Mouse (Mus musculus): ENCODE data around the gene Unk. TPM values are rescaled to one million over a fixed set of nuclear protein-coding genes. Genes with fewer than 3 reads are reported as not detected.

Unk gene
- polyA plus RNA-seq, 1 experiment from 2014 or later = 44.4 TPM

GRCm38 (mm10) chr11:116023771-116024355 lies 6.3 kb upstream of the Unk start:
- DNase-seq (peak; percentile 81), ATAC-seq (ENCODE audit: insufficient read depth) (peak; percentile 67)
- Histone ChIP-seq H3K36me3 (ENCODE audit: insufficient read depth) (peaks cover 22% of the 10 kb centered on the region), H3K27ac (ENCODE audit: low read depth) (peak overlapping the region; percentile 100), H3K9me3 (ENCODE audit: low read depth, low read length) (no peaks in the 10 kb centered on the region), H3K9ac (peak overlapping the region; percentile 99), H3K27me3 (ENCODE audit: insufficient read depth, low read length) (no peaks in the 10 kb centered on the region), H3K4me2 (peak overlapping the region; percentile 58), H3K4me1 (ENCODE audit: insufficient read depth) (0 out of 2 replicates have a peak, but pooled peaks cover 3% of the 10 kb centered on the region), H3K4me3 (ENCODE audit: low read depth, low read length) (peak overlapping the region; percentile 94)
- TF ChIP-seq CTCF (IDR thresholded peaks at IDR 0.05; ENCODE audit: low read depth) = peak; percentile 86
- under 1% methylated on average over 54 of the region's 57 CpGs for WGBS

GRCm38 (mm10) chr11:116024356-116024808 lies 5.7 kb upstream of the Unk start:
- Histone ChIP-seq H3K27me3 (ENCODE audit: insufficient read depth, low read length) (no peaks in the 10 kb centered on the region), H3K36me3 (ENCODE audit: insufficient read depth) (peaks cover 22% of the 10 kb centered on the region), H3K4me2 (peak overlapping the region; percentile 58), H3K27ac (ENCODE audit: low read depth) (peak overlapping the region; percentile 100), H3K4me3 (ENCODE audit: low read depth, low read length) (peak overlapping the region; percentile 94), H3K9me3 (ENCODE audit: low read depth, low read length) (no peaks in the 10 kb centered on the region), H3K9ac (peak overlapping the region; percentile 99), H3K4me1 (ENCODE audit: insufficient read depth) (0 out of 2 replicates have a peak, but pooled peaks cover 3% of the 10 kb centered on the region)
- ATAC-seq (ENCODE audit: insufficient read depth) = peak; percentile 93
- under 1% methylated on average over 37 of the region's 37 CpGs for WGBS
- no peak for TF ChIP-seq CTCF (IDR thresholded peaks at IDR 0.05; ENCODE audit: low read depth)
- DNase-seq = peak; percentile 100

GRCm38 (mm10) chr11:116025056-116025845 lies 4.9 kb upstream of the Unk start:
- 84% methylated on average over 3 of the region's 3 CpGs for WGBS
- Histone ChIP-seq H3K4me1 (ENCODE audit: insufficient read depth) (0 out of 2 replicates have a peak, but pooled peaks cover 3% of the 10 kb centered on the region), H3K36me3 (ENCODE audit: insufficient read depth) (peaks cover 22% of the 10 kb centered on the region), H3K4me3 (ENCODE audit: low read depth, low read length) (no peak overlapping the region), H3K27ac (ENCODE audit: low read depth) (0 out of 2 replicates have a peak overlapping the region, but pooled peaks have one; percentile 10), H3K9me3 (ENCODE audit: low read depth, low read length) (no peaks in the 10 kb centered on the region), H3K27me3 (ENCODE audit: insufficient read depth, low read length) (no peaks in the 10 kb centered on the region), H3K9ac (no peak overlapping the region), H3K4me2 (no peak overlapping the region)
- ATAC-seq (ENCODE audit: insufficient read depth) = no peak
- no peak for TF ChIP-seq CTCF (IDR thresholded peaks at IDR 0.05; ENCODE audit: low read depth)
- DNase-seq = no peak

GRCm38 (mm10) chr11:116027756-116028155 lies 2.4 kb upstream of the Unk start, which contains the start of gene H3f3b:
TSS of gene H3f3b (minus strand) at chr11:116027962.
- Histone ChIP-seq H3K27ac (ENCODE audit: low read depth) (no peak within 1 kb of the TSS), H3K27me3 (ENCODE audit: insufficient read depth, low read length) (no peaks in the 10 kb centered on the region), H3K4me2 (no peak within 1 kb of the TSS), H3K9me3 (ENCODE audit: low read depth, low read length) (no peaks in the 10 kb centered on the region), H3K4me1 (ENCODE audit: insufficient read depth) (no peaks in the 10 kb centered on the region), H3K36me3 (ENCODE audit: insufficient read depth) (peaks cover 4% of the 10 kb centered on the region; the same call in 1 of the 2 replicates), H3K4me3 (ENCODE audit: low read depth, low read length) (no peak within 1 kb of the TSS), H3K9ac (no peak within 1 kb of the TSS)
- TF ChIP-seq CTCF (IDR thresholded peaks at IDR 0.05; ENCODE audit: low read depth) = no peak
- no peak for DNase-seq
- 75% methylated on average over 4 of the region's 4 CpGs for WGBS
- ATAC-seq (ENCODE audit: insufficient read depth) = no peak

GRCm38 (mm10) chr11:116028177-116028865 lies 1.8 kb upstream of the Unk start:
- no peak overlapping the region for H3K27ac ChIP-seq (ENCODE audit: low read depth)
- H3K36me3 ChIP-seq (ENCODE audit: insufficient read depth) = peaks cover 3% of the 10 kb centered on the region; the same call in 1 of the 2 replicates
- no peaks in the 10 kb centered on the region for H3K4me1 ChIP-seq (ENCODE audit: insufficient read depth)
- TF ChIP-seq CTCF (IDR thresholded peaks at IDR 0.05; ENCODE audit: low read depth) = no peak
- no peaks in the 10 kb centered on the region for H3K27me3 ChIP-seq (ENCODE audit: insufficient read depth, low read length)
- DNase-seq (no peak), ATAC-seq (ENCODE audit: insufficient read depth) (no peak)
- 77% methylated on average over 9 of the region's 9 CpGs for WGBS
- no peak overlapping the region for H3K4me2 ChIP-seq
- no peaks in the 10 kb centered on the region for H3K9me3 ChIP-seq (ENCODE audit: low read depth, low read length)
- no peak overlapping the region for H3K4me3 ChIP-seq (ENCODE audit: low read depth, low read length)
- no peak overlapping the region for H3K9ac ChIP-seq

- Histone ChIP-seq H3K4me3 (ENCODE audit: low read depth, low read length) (peak overlapping the region; percentile 76), H3K27me3 (ENCODE audit: insufficient read depth, low read length) (no peaks in the 10 kb centered on the region), H3K4me2 (peak overlapping the region; percentile 79), H3K4me1 (ENCODE audit: insufficient read depth) (no peaks in the 10 kb centered on the region), H3K36me3 (ENCODE audit: insufficient read depth) (no peaks in the 10 kb centered on the region), H3K27ac (ENCODE audit: low read depth) (peak overlapping the region; percentile 99), H3K9me3 (ENCODE audit: low read depth, low read length) (no peaks in the 10 kb centered on the region), H3K9ac (peak overlapping the region; percentile 95)
- 75% methylated on average over 6 of the region's 6 CpGs for WGBS
- DNase-seq = no peak
- no peak for TF ChIP-seq CTCF (IDR thresholded peaks at IDR 0.05; ENCODE audit: low read depth)
- no peak for ATAC-seq (ENCODE audit: insufficient read depth)
These were observed 846 bp upstream of the Unk start for GRCm38 (mm10) chr11:116029086-116029865.
